Mouse (Mus musculus) bone marrow, adult 2 months (tissue): ENCODE data around the gene E030018B13Rik. TPM values are rescaled to one million over a fixed set of nuclear protein-coding genes. Genes with fewer than 3 reads are reported as not detected.

Source experiments
- H3K27ac ChIP-seq: fragments of 200-500 bp; 2 replicates; pipeline ENCODE4 v1.5.1; 2012; ENCODE audit warnings: low read depth, mild to moderate bottlenecking, control low read depth, inconsistent platforms, low read length; ENCODE audit not compliant: control insufficient read depth, poor library complexity, insufficient read depth
- H3K4me1 ChIP-seq: fragments of 200-500 bp; 2 replicates; pipeline ENCODE4 v1.6.1; 2011; ENCODE audit warnings: low read length; ENCODE audit not compliant: control insufficient read depth, insufficient read depth
- H3K4me3 ChIP-seq: fragments of 200-500 bp; replicated peaks from 2 replicates; pipeline ENCODE3; 2011; ENCODE audit warnings: mild to moderate bottlenecking, low read depth, low read length, control low read depth; ENCODE audit not compliant: control insufficient read depth
- CTCF ChIP-seq: fragments of 200-500 bp; IDR thresholded peaks from 2 replicates; pipeline ENCODE4 v1.5.1; 2011; ENCODE audit warnings: low read length, control low read depth; ENCODE audit not compliant: control insufficient read depth, insufficient read depth
- POLR2A ChIP-seq: fragments of 200-500 bp; IDR thresholded peaks from 2 replicates; pipeline ENCODE4 v1.6.1; 2011; ENCODE audit warnings: low read depth, mild to moderate bottlenecking, control low read depth, low read length, borderline replicate concordance; ENCODE audit not compliant: control insufficient read depth
- WGBS: fragments of 180-500 bp; shearing (Covaris S2); methylation state at CpG from one replicate; pipeline ENCODE4 v1.1.7; 2018; 5-methylcytosine and 5-hydroxymethylcytosine counted together
- polyA plus RNA-seq: library from polyadenylated mRNA; stranded (reverse); fragments of >200 nt; gene quantifications from 2 replicates; pipeline ENCODE4 v1.2.4, GENCODE M21; 2011; ENCODE audit warnings: low replicate concordance; ENCODE audit not compliant: missing spikeins, insufficient read depth, insufficient read length

E030018B13Rik gene
- polyA plus RNA-seq, 1 experiment = not detected

DNA sequence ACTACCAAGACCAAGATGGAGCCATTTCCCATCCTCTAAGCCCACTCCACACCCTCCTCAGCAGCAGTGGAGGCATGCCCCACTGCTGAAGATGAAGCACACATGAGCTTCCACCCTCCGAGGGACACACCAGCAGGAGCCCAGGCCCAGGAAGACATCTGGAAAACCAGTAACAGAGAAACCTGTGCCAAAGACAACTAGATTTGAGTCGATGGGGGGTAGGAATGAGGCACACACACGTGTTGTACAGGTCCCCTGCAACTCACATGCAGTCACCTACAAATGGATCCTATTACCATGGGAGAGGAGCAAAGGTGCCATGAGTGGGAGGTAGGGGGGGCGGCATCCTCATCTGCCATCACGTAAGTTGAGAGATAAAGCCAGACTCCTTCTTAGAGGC is 6.4 kb upstream of the E030018B13Rik start:
- TF ChIP-seq CTCF (no peak), POLR2A (no peak)
- no peak overlapping the region for H3K4me3 ChIP-seq

DNA sequence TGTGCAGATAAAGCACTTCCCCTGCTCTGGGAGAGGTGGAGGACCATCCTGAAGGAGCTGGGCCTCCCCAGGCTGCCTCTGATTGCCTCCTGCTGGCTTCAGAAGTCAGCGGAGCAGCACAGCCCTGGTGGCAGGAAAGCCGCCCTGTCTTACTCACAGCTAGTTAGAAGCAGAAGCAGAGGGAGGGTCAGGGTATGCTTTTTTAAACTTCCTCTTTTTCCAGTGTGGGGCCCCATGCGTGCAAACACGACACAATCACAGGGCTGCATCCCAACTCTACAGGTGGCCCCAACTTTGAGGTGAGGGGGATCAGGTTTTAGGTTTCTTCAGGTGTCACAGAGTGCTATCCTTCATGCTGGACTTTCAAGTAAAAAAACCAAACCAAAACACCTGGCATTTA is 5.7 kb upstream of the E030018B13Rik start:
- peak overlapping the region; percentile 95 for H3K27ac ChIP-seq
- peaks cover 29% of the 10 kb centered on the region for H3K4me1 ChIP-seq
- peak; percentile 49; the same call in 1 of the 2 replicates for TF ChIP-seq CTCF
- TF ChIP-seq POLR2A = peak; percentile 48; the same call in 1 of the 2 replicates
- no peak overlapping the region for H3K4me3 ChIP-seq
- WGBS = 4% methylated on average over 4 of the region's 4 CpGs

More for the DNA sequence above, 6.4 kb upstream of the E030018B13Rik start:
- WGBS = 48% methylated on average over 5 of the region's 5 CpGs
- peak overlapping the region; percentile 95 for H3K27ac ChIP-seq
- H3K4me1 ChIP-seq = peaks cover 30% of the 10 kb centered on the region

GRCm38 (mm10) chr7:63911383-63912233 is 5.0 kb upstream of the E030018B13Rik start:
- Histone ChIP-seq H3K4me3 (no peak overlapping the region), H3K27ac (peak overlapping the region; percentile 95), H3K4me1 (peaks cover 29% of the 10 kb centered on the region)
- TF ChIP-seq CTCF (no peak), POLR2A (no peak)
- 8% methylated on average over 8 of the region's 8 CpGs for WGBS

GRCm38 (mm10) chr7:63912234-63912810 is 4.3 kb upstream of the E030018B13Rik start:
- Histone ChIP-seq H3K27ac (peak overlapping the region; percentile 95), H3K4me3 (no peak overlapping the region), H3K4me1 (peaks cover 30% of the 10 kb centered on the region)
- no peak for TF ChIP-seq CTCF
- TF ChIP-seq POLR2A = no peak
- WGBS = 14% methylated on average over 7 of the region's 7 CpGs

GRCm38 (mm10) chr7:63912924-63913723 is 3.5 kb upstream of the E030018B13Rik start:
- Histone ChIP-seq H3K27ac (peak overlapping the region; percentile 80; the same call in 1 of the 2 replicates), H3K4me3 (no peak overlapping the region), H3K4me1 (peaks cover 32% of the 10 kb centered on the region)
- WGBS = 65% methylated on average over 12 of the region's 12 CpGs
- TF ChIP-seq CTCF = no peak
- TF ChIP-seq POLR2A = no peak

DNA sequence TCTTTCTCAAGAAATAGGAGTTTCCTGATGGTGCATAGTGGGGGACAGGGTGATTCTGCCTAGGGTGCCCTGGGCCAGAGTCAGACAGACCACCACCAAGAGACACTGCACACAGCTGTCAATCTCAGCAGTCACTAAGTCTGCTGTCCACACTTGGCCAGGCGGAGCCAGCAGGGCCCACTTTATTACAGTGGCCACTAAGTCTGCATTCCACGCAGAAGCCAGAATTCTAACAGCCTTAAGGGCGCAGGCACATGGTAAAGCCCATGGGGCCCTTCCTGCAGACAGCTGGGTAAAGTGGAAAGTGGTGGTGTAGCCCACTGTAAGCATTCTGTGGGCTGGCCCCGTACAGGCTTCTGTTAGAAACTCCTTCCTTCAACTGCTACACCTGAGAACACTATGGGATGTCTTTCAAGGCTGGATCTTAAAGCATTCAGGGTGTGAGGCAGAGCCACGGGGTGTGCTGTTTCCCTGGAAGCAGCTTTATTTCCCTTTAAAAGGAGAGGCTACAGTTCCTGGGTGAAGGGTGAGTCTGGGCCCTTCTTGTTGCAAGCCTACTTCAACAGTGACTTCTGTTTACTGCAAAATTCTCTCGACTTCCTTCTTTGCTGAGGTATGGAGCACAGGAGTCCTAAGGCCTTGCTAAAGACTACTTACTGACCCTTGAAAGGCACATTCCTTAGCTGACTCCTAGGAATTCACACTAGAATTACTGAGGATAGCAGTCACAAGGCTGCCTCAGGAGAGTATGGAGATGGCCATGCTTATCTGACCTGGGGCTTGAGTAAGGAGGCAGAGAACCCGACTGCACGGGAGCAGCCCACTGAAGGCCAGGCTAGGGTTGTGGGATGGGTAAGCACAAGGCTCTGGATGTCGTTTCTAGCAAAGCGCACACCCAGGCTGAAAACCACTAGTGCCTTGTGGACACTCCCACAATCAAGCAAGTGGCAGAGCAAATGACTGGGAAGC is 2.6 kb upstream of the E030018B13Rik start:
- H3K27ac ChIP-seq = peak overlapping the region; percentile 80
- TF ChIP-seq CTCF (no peak), POLR2A (no peak)
- peaks cover 32% of the 10 kb centered on the region for H3K4me1 ChIP-seq
- H3K4me3 ChIP-seq = no peak overlapping the region
- WGBS = 44% methylated on average over 10 of the region's 10 CpGs

- no peak overlapping the region for H3K4me3 ChIP-seq
- 92% methylated on average over 2 of the region's 2 CpGs for WGBS
- TF ChIP-seq POLR2A (no peak), CTCF (no peak)
- H3K4me1 ChIP-seq = peaks cover 39% of the 10 kb centered on the region
- H3K27ac ChIP-seq = peak overlapping the region; percentile 80; the same call in 1 of the 2 replicates
Observed at GRCm38 (mm10) chr7:63914891-63915290, 1.8 kb upstream of the E030018B13Rik start.
